In genomic region chr14:76922399-76922939, GRCm38 (mm10) we compare ENCODE assay signal across 20 mouse cellular contexts.
"Had no signal": no experiment of that assay in that cellular context is flagged by ENCODE, and none has a peak within 500 bp of the region (broad histone marks: within the 10 kb centered on the region; RNA-seq: fewer than 3 reads in every experiment).

No protein-coding gene starts in this region.

- DNase-seq: liver, embryonic 13.5 days; liver, postnatal 0 days; lung, embryonic 14.5 days; lung, postnatal 10 days; lung, postnatal 4 days; midbrain, embryonic 14.5 days; retina, postnatal 1 day; right cerebral cortex, adult 18-20 months; right cerebral cortex, postnatal 25 days; right cerebral cortex, postnatal 4 days; spleen, adult 18-20 months; thymus, adult 18-20 months; thymus, postnatal 14 days; thymus, postnatal 36 days had no signal

- H3K4me3 ChIP-seq: liver, embryonic 13.5 days; liver, embryonic 15.5 days; midbrain, embryonic 10.5 days; midbrain, embryonic 12.5 days; myocyte; neural tube, embryonic 12.5 days had no signal

- H3K9me3 ChIP-seq: liver, embryonic 13.5 days; liver, embryonic 15.5 days; midbrain, embryonic 10.5 days; midbrain, embryonic 12.5 days; neural tube, embryonic 12.5 days had no signal

- H3K4me1 ChIP-seq: liver, embryonic 13.5 days; liver, embryonic 15.5 days; midbrain, embryonic 10.5 days; midbrain, embryonic 12.5 days; neural tube, embryonic 12.5 days had no signal

- H3K27me3 ChIP-seq: liver, embryonic 13.5 days; liver, embryonic 15.5 days; midbrain, embryonic 12.5 days; neural tube, embryonic 12.5 days had no signal

- ATAC-seq: liver, postnatal 0 days; midbrain, embryonic 16.5 days had no signal

- H3K4me2 ChIP-seq: liver, embryonic 13.5 days; liver, embryonic 15.5 days; lung, embryonic 14.5 days; midbrain, embryonic 12.5 days; neural tube, embryonic 12.5 days had no signal

- H3K9ac ChIP-seq: liver, embryonic 13.5 days; liver, embryonic 15.5 days; liver, postnatal 0 days; lung, embryonic 14.5 days; midbrain, embryonic 12.5 days; neural tube, embryonic 12.5 days had no signal

- H3K27ac ChIP-seq: liver, embryonic 13.5 days; liver, embryonic 15.5 days; midbrain, embryonic 10.5 days; midbrain, embryonic 12.5 days; neural tube, embryonic 12.5 days had no signal

- H3K36me3 ChIP-seq: liver, embryonic 13.5 days; liver, embryonic 15.5 days; midbrain, embryonic 10.5 days; midbrain, embryonic 12.5 days; neural tube, embryonic 12.5 days had no signal
